Mouse (Mus musculus) WW6 (cell line): ENCODE results near the gene Znhit6.

ENCODE experiments used
- DNase-seq: peaks from one replicate; pipeline ENCODE4 v3.0.0-alpha.2; 2013; ENCODE audit warnings: low read depth, low spot score

Znhit6 gene

DNA sequence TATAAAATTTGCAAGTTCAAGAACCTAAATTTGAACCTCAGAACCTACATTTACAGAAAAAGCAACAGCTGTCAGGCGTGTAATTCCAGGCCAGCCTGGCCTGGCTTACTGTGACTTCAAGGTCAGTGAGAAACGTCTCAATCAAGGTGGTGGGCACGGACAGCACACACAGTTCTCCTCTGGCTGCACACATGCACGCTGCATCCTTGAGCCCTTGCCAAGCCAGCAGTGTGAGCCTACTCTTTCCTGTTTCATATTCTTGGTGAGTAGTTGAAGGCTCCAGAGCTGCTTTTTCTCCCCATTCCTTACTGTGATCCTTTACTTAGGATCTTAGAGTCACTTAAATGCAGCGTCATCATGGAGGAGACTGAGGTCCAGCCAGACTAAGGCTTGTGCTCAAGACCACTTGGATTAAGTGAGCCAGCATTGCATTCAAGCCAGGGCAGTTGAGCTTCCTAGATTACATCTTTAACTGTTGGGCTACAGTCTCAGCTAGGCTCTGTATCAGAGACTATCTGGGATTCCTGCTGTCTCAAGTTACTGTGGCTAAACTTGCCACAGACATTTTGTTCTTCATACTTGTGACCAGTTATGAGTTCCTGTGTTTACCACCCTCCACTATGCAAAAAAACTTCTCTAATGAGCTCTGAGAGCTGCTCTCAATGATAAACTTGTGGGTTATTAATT lies 29.6 kb downstream of the Znhit6 start:
- no peak for DNase-seq

GRCm38 (mm10) chr3:145608320-145608719 lies 32.3 kb downstream of the Znhit6 start:
- no peak for DNase-seq

DNA sequence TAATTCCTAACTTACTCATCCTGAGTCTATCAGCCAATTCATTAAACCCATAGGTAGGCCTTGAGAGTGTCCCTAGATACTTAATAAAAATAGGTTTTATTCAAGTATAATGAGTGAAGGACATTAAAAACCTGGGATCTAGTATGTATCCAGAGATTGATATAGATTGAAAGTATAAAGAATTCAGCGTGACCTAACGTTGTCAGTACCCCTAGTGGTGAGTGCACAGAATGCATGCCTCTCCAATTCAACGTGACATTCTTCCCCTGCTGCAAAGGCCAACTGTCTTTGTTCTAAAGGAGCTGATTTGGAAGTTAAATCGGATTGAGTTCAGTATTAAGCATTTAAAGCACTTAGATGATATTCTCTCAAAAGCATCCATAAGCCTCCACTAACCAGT lies 36.7 kb downstream of the Znhit6 start:
- no peak for DNase-seq

DNA sequence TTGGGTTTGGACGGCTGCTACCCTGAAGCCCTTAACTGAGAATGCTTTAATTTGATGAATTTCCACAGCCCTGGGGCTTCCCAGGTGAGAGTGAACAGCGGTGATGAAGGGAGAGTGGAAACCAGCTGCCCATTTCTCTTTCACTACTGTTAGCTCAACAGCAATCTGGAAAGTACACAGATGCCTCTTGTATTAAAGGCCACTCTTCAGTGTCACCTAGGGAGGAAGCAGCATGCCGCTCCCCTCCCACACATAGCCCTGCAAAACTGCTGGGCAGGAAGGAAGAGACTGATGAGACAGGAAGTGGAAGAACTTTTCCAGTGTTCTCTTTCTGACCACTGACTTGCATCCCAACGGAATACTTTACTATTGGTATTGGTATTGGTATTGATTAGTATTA lies 37.2 kb downstream of the Znhit6 start:
- DNase-seq = no peak

DNA sequence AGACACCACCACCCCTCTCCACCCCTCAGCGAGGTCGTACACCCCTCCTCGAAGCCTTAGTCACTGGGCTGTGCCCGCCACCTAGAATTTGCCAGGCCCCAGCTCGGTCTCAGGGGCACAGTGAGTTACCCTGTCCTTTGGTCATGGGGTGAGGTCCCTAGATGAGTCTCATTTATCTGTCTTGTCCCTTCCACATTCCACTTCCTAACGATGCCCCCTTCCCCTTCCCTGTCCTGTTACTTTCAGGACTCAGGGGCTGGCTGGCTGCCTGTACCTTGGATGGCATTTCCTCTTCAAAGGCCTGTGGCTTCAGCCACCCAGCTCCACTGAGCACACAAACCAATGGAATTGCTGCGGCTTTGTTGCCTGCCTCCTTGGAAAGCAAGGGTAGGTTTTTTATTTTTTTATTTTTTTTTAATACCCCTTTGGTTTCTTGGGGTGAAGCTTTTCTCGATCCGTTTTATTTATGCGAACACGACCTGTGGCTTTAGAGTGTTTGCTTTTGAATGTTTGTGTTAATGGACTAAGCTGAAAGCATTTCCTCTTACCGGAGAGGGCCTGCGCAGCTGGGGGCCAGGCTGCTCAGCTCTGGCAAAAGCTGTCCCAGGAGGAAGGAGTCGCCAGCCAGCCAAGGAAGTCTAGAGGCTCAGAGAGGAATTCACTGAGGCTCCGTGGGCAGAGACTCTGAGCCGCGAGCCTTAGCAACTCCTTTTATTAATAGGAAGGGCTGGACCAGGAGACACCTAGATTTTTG lies 38.5 kb downstream of the Znhit6 start:
- no peak for DNase-seq

DNA sequence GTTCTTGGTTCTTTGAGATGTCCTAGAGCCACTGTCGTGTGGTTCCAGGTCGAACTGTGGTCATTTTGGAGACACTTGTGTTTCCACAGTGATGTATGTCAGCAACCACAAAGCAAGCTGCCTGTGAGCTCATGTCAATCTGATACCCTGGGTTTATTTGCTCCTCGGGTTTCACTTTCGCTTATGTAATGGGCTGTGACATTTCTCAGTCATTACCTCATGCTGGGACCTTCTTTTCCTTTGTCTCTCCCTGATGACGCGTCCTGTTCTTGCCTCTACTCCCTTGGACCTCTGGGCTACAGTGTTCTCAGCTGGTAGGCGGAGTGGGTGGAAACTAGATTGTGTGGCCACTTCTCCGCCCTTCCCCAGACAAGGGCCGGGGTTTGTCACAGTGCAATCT lies 42.3 kb downstream of the Znhit6 start:
- no peak for DNase-seq

GRCm38 (mm10) chr3:145619621-145620365 lies 43.8 kb downstream of the Znhit6 start:
- DNase-seq = no peak

DNA sequence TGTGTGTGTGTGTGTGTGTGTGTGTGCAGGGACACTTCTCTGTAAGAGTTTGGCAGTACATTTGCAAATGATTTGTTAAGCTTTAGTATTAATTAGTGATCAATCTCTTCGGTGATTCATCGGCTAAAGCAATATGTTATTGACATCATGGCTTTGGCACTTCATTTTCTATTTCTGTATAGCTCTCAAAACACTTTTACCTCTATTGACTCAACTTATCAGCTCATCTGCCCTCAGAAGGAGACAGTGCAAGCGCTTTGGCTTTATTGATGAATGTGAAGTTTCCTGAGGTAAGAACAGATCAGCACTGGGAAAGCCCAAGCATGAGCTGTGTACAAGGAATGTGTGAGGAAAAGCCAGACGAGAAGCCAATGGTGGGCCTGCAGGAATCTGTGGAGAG lies 45.2 kb downstream of the Znhit6 start:
- no peak for DNase-seq

DNA sequence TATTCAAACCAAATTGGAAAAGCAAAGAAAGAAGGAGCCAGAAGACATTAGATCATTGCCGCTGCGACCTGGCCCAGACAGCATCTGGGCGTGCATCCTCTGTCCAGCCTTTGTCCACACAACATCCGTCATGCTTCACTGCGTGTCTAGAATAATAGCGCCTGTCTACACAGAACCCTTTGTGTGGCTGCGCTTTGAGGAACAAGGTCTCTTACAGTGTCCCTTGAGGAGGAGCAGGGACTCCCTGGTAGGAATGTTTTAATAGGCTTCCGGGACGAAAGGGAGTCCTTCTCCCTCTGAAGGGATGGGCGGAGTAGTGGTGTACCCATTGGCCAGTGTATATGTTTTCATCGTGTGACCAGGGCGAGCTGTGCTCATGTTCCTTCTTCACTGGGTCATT lies 47.0 kb downstream of the Znhit6 start:
- DNase-seq = no peak

DNA sequence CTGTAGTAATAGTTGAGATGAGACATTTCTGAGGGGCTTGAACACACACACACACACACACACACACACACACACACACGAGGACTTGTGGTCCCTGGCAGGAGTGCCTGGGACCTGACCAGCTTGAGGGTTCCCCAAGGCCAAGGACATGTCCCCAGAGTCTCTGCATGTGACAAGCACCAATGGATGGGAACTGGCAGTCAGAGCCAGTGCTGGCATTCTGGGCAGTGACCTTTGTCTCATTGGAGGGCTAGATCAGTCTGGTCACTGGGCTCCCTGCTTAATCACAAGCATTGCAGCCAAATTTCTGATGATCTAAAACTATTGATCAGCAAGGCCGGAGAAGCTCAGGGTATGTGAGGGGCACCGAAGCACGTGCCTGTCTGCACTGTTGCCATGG lies 48.8 kb downstream of the Znhit6 start:
- DNase-seq = no peak

GRCm38 (mm10) chr3:145625546-145625945 lies 49.5 kb downstream of the Znhit6 start:
- no peak for DNase-seq

GRCm38 (mm10) chr3:145626063-145626462 lies 50.1 kb downstream of the Znhit6 start:
- no peak for DNase-seq

GRCm38 (mm10) chr3:145627830-145628229 lies 51.8 kb downstream of the Znhit6 start:
- no peak for DNase-seq

DNA sequence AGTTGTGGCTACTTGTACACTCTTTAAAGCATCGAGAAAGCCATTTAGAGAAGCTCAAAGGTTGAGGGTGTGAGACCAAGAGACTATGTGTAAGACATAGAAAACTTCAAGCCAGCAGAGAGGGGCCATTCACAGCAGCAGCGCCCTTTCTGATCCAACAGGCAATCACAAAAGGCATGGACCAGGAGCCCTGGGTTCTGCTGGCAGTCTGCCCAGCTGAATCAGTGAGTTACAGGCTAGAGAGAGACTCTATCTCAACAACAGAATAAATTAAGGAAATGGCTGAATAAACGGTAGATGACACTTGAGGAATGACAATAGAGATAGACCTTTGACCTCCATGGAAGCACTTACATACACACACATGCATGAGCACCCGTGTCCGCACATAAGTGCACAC lies 52.6 kb downstream of the Znhit6 start:
- DNase-seq = no peak

- DNase-seq = no peak
These were observed 56.9 kb downstream of the Znhit6 start for GRCm38 (mm10) chr3:145632888-145633287.

GRCm38 (mm10) chr3:145634002-145634710 lies 58.2 kb downstream of the Znhit6 start:
- DNase-seq = no peak

DNA sequence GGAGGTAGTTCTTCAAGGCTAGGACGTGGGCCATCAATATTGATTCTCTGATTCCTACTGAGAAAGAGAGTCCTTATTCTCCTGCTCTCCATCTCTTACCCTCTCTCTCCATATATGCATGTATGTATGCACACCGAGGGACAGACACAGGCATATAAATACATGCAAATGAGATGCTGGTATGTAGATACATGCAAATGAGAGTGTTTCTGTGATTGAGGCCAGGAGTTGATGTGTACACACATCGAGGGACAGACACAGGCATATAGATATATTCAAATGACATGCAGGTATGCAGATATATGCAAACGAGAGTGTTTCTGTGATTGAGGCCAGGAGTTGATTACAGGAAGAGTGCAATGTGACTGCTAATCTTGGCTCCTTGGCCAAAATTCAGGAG lies 64.2 kb downstream of the Znhit6 start:
- no peak for DNase-seq

- DNase-seq = no peak
These were observed 64.6 kb downstream of the Znhit6 start for GRCm38 (mm10) chr3:145640583-145640982.

DNA sequence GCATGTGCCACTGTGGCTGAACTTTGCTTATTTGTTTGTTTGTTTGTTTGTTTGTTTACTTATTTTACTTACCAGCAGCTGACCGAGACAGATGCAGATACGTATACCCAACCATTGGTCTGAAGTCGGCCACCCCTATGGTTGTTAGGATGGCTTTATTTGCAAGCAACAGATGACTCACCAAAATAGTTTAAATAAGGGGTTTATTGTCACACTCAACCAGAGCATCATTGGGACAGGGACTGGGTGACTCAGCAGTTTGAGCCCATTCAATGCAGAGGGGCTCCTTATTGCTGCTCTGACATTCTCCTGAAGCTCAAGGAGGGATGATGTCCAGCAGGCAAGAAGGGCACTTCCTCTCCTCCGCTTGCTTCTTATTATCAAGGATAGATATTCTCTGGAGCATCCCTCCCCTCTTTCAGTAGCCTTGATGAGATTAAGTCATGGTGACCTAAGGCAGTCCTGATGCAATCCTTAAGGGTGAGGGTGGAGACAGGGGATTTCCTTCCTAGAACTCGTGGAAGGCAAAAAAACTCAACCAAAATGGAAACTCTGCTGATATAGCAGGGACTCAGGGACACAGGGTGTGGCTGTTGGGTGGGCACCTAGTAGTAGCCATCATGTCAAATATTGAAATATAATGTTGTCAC lies 65.2 kb downstream of the Znhit6 start:
- DNase-seq = no peak

- DNase-seq = no peak
These were observed 65.9 kb downstream of the Znhit6 start for GRCm38 (mm10) chr3:145641878-145642277.

DNA sequence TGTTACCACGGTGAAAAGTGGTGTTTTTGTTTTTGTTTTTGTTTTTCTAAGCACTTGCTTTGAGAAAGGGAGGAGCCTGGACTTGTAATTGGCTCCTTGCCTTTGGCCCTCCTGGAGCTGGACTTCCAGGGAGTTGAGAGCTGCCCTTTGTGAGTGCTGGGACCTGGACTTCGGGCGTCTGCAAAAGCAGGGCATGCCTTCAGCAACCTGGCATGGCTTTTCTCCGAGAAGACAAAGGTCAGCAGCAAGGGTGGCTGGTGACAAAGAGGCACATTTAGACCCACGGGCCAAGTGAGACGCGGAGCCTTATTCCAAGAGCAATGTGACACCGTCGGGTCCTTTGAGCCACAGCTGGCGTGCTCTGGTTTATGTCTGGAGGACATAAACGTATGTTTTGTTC lies 66.9 kb downstream of the Znhit6 start:
- DNase-seq = no peak

GRCm38 (mm10) chr3:145645463-145645862 lies 69.5 kb downstream of the Znhit6 start:
- no peak for DNase-seq
